13 mouse cellular contexts compared by ENCODE assay signal in the genomic region with DNA sequence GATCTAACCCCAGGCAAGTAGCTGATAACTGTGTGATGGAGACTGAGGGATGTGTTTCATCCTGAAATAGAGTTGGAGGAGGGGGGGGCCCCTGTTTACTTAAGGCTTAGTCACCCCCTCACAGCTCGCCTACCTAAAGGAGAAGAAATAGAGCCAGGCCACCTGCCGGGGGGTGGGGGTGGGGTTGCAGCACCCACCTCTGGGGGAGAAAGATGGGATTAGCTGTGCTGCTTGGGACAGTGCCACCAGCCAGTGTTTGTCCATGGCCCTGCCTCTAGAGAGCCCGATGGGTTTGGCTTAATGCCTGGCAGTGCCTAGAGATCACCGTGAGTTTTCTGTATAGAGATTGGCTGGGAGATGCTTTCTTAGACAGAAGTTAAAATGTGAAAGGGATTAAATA. TPM values are rescaled to one million over a fixed set of nuclear protein-coding genes. Genes with fewer than 3 reads are reported as not detected.
DNase-seq lines count a peak whose midpoint lies in the region; ATAC-seq and TF ChIP-seq lines count a peak whose summit lies in the region.
"Had no signal": no experiment of that assay in that cellular context is flagged by ENCODE, and none has a peak within 500 bp of the region (broad histone marks: within the 10 kb centered on the region; RNA-seq: fewer than 3 reads in every experiment).

No protein-coding gene starts in this region.

- H3K27ac ChIP-seq in heart, embryonic 12.5 days (ENCODE audit: poor library complexity, severe bottlenecking): no peak overlapping the region
- no peak overlapping the region for H3K27ac ChIP-seq in lung, embryonic 14.5 days (ENCODE audit: low read depth)
- no peak overlapping the region for H3K27ac ChIP-seq in embryonic facial prominence, embryonic 13.5 days
- H3K27ac ChIP-seq in neural tube, embryonic 14.5 days (ENCODE audit: low read depth, low read length): no peak overlapping the region
- H3K27ac ChIP-seq: macrophage had no signal

- H3K27me3 ChIP-seq in heart, embryonic 12.5 days (replicated peaks): peaks cover 49% of the 10 kb centered on the region
- 0 out of 2 replicates have a peak, but pooled peaks cover 3% of the 10 kb centered on the region for H3K27me3 ChIP-seq in lung, embryonic 14.5 days (ENCODE audit: insufficient read depth, low read length)
- 0 out of 2 replicates have a peak, but pooled peaks cover under 1% of the 10 kb centered on the region for H3K27me3 ChIP-seq in embryonic facial prominence, embryonic 13.5 days
- H3K27me3 ChIP-seq in neural tube, embryonic 14.5 days (ENCODE audit: control insufficient read depth, insufficient read depth, low read length): no peaks in the 10 kb centered on the region

- peaks cover 21% of the 10 kb centered on the region for H3K4me1 ChIP-seq in heart, embryonic 12.5 days (replicated peaks)
- peaks cover 7% of the 10 kb centered on the region; the same call in 1 of the 2 replicates for H3K4me1 ChIP-seq in lung, embryonic 14.5 days (ENCODE audit: insufficient read depth)
- H3K4me1 ChIP-seq in embryonic facial prominence, embryonic 13.5 days: peaks cover 18% of the 10 kb centered on the region
- 0 out of 2 replicates have a peak, but pooled peaks cover 7% of the 10 kb centered on the region for H3K4me1 ChIP-seq in neural tube, embryonic 14.5 days (ENCODE audit: control insufficient read depth, insufficient read depth, low read length)

- no peak overlapping the region for H3K9ac ChIP-seq in heart, embryonic 12.5 days
- no peak overlapping the region for H3K9ac ChIP-seq in lung, embryonic 14.5 days
- H3K9ac ChIP-seq in embryonic facial prominence, embryonic 13.5 days: peak overlapping the region; percentile 16; the same call in 1 of the 2 replicates
- H3K9ac ChIP-seq in neural tube, embryonic 14.5 days (replicated peaks; ENCODE audit: low read depth, low read length): no peak overlapping the region

- 22% methylated on average over 4 of the region's 4 CpGs for WGBS in heart, embryonic 12.5 days
- 13% methylated on average over 4 of the region's 4 CpGs for WGBS in lung, embryonic 14.5 days
- 23% methylated on average over 4 of the region's 4 CpGs for WGBS in embryonic facial prominence, embryonic 13.5 days
- 36% methylated on average over 4 of the region's 4 CpGs for WGBS in neural tube, embryonic 14.5 days

- no peaks in the 10 kb centered on the region for H3K9me3 ChIP-seq in heart, embryonic 12.5 days (replicated peaks)
- no peaks in the 10 kb centered on the region for H3K9me3 ChIP-seq in lung, embryonic 14.5 days (ENCODE audit: low read depth, low read length)
- H3K9me3 ChIP-seq in embryonic facial prominence, embryonic 13.5 days: no peaks in the 10 kb centered on the region
- no peaks in the 10 kb centered on the region for H3K9me3 ChIP-seq in neural tube, embryonic 14.5 days (ENCODE audit: control insufficient read depth, low read length)

- DNase-seq in heart, adult 18-20 months: no peak
- peak; percentile 50 for DNase-seq in lung, embryonic 14.5 days
- DNase-seq in lung, postnatal 4 days: no peak
- no peak for DNase-seq in ovary, adult 18-20 months (ENCODE audit: low spot score)
- DNase-seq: gastrocnemius, postnatal 10 days; kidney, adult 18-20 months; thymus, postnatal 36 days had no signal

- ATAC-seq in heart, embryonic 12.5 days (ENCODE audit: insufficient number of reproducible peaks, low FRiP score): no peak
- ATAC-seq in lung, embryonic 14.5 days (ENCODE audit: insufficient read depth): 0 out of 2 replicates have a peak, but pooled peaks have one; percentile 37
- no peak for ATAC-seq in embryonic facial prominence, embryonic 13.5 days (ENCODE audit: insufficient number of reproducible peaks, insufficient read depth, low FRiP score, low TSS enrichment, low read depth)
- peak; percentile 31; the same call in 1 of the 2 replicates for ATAC-seq in neural tube, embryonic 14.5 days (ENCODE audit: low read depth)

- peaks cover under 1% of the 10 kb centered on the region; the same call in 1 of the 2 replicates for H3K36me3 ChIP-seq in heart, embryonic 12.5 days
- no peaks in the 10 kb centered on the region for H3K36me3 ChIP-seq in lung, embryonic 14.5 days (ENCODE audit: insufficient read depth)
- no peaks in the 10 kb centered on the region for H3K36me3 ChIP-seq in embryonic facial prominence, embryonic 13.5 days
- no peaks in the 10 kb centered on the region for H3K36me3 ChIP-seq in neural tube, embryonic 14.5 days (ENCODE audit: control insufficient read depth, insufficient read depth, low read length)

- no peak for TF ChIP-seq CTCF in lung, embryonic 14.5 days (IDR thresholded peaks at IDR 0.05; ENCODE audit: low read depth)

- 0 out of 2 replicates have a peak overlapping the region, but pooled peaks have one; percentile 23 for H3K4me2 ChIP-seq in heart, embryonic 12.5 days
- H3K4me2 ChIP-seq in lung, embryonic 14.5 days: 0 out of 2 replicates have a peak overlapping the region, but pooled peaks have one; percentile 18
- H3K4me2 ChIP-seq in embryonic facial prominence, embryonic 13.5 days: peak overlapping the region; percentile 34
- no peak overlapping the region for H3K4me2 ChIP-seq in neural tube, embryonic 14.5 days (ENCODE audit: low read depth, low read length)

- H3K4me3 ChIP-seq in heart, embryonic 12.5 days: no peak overlapping the region
- no peak overlapping the region for H3K4me3 ChIP-seq in lung, embryonic 14.5 days (ENCODE audit: low read depth, low read length)
- no peak overlapping the region for H3K4me3 ChIP-seq in embryonic facial prominence, embryonic 13.5 days
- no peak overlapping the region for H3K4me3 ChIP-seq in neural tube, embryonic 14.5 days (ENCODE audit: low read depth, low read length)

RNA-seq across cellular contexts. Expression of a gene that starts 9.7 kb away (rescaled TPM):
- not detected in 2 replicates for polyA plus RNA-seq in heart, embryonic 12.5 days (2016; fragmentation: Nextera tagmentation; extraction: Ambion mirVana)
- not detected for total RNA-seq in heart, adult 18-20 months (2021)
- not detected in 2 replicates for polyA plus RNA-seq in lung, embryonic 14.5 days (2014; fragmentation: Nextera tagmentation; extraction: Ambion mirVana)
- 0.67 and 2.1 TPM in 2 replicates for polyA plus RNA-seq in embryonic facial prominence, embryonic 13.5 days (2015; fragmentation: Nextera tagmentation; extraction: Ambion mirVana)
- not detected in 2 replicates for polyA plus RNA-seq in neural tube, embryonic 14.5 days (2014; fragmentation: Nextera tagmentation; extraction: Ambion mirVana)
- total RNA-seq: gastrocnemius, postnatal 10 days; layer of hippocampus, adult 8-10 months had no signal
- polyA plus RNA-seq: heart, postnatal 0 days; macrophage had no signal

RNA-seq across cellular contexts. Expression of a gene that starts 11.7 kb away (rescaled TPM):
- polyA plus RNA-seq in heart, embryonic 12.5 days (2016; fragmentation: Nextera tagmentation; extraction: Ambion mirVana): 0.57 and 0.78 TPM in 2 replicates
- 10 to 100 TPM; 16.4 to 18.1 TPM for total RNA-seq in heart, adult 18-20 months (2021)
- polyA plus RNA-seq in lung, embryonic 14.5 days (2014; fragmentation: Nextera tagmentation; extraction: Ambion mirVana): not detected in 2 replicates
- polyA plus RNA-seq in embryonic facial prominence, embryonic 13.5 days (2015; fragmentation: Nextera tagmentation; extraction: Ambion mirVana): 0.70 and 1.3 TPM in 2 replicates
- polyA plus RNA-seq in neural tube, embryonic 14.5 days (2014; fragmentation: Nextera tagmentation; extraction: Ambion mirVana): 0.20 TPM in 1 of 2 replicates, not detected in the other
- polyA plus RNA-seq: macrophage had no signal

RNA-seq across cellular contexts. Expression of a gene that starts 32.9 kb away (rescaled TPM):
- 126 and 131 TPM in 2 replicates for polyA plus RNA-seq in heart, embryonic 12.5 days (2016; fragmentation: Nextera tagmentation; extraction: Ambion mirVana)
- total RNA-seq in heart, adult 18-20 months (2021): 10 to 100 TPM; 13.9 to 14.0 TPM
- 72.7 and 76.3 TPM in 2 replicates for polyA plus RNA-seq in lung, embryonic 14.5 days (2014; fragmentation: Nextera tagmentation; extraction: Ambion mirVana)
- 155 and 171 TPM in 2 replicates for polyA plus RNA-seq in embryonic facial prominence, embryonic 13.5 days (2015; fragmentation: Nextera tagmentation; extraction: Ambion mirVana)
- polyA plus RNA-seq in neural tube, embryonic 14.5 days (2014; fragmentation: Nextera tagmentation; extraction: Ambion mirVana): 69.9 and 115 TPM in 2 replicates

RNA-seq across cellular contexts. Expression of a gene that starts 34.7 kb away (rescaled TPM):
- polyA plus RNA-seq in heart, embryonic 12.5 days (2016; fragmentation: Nextera tagmentation; extraction: Ambion mirVana): 0.06 TPM in 1 of 2 replicates, not detected in the other
- total RNA-seq in heart, adult 18-20 months (2021): under 1 TPM in 1 of 2 experiments, not detected in 1; 0.08 TPM
- polyA plus RNA-seq in lung, embryonic 14.5 days (2014; fragmentation: Nextera tagmentation; extraction: Ambion mirVana): not detected in 2 replicates
- 0.06 TPM in 1 of 2 replicates, not detected in the other for polyA plus RNA-seq in embryonic facial prominence, embryonic 13.5 days (2015; fragmentation: Nextera tagmentation; extraction: Ambion mirVana)
- polyA plus RNA-seq in neural tube, embryonic 14.5 days (2014; fragmentation: Nextera tagmentation; extraction: Ambion mirVana): 0.08 TPM in 1 of 2 replicates, not detected in the other
- polyA plus RNA-seq: macrophage had no signal

Comparison
In these comparisons a context has a peak if more than half of its experiments do, and no peak if none do; other contexts are left out.
1. ATAC-seq: peak in lung, embryonic 14.5 days (single experiment) and neural tube, embryonic 14.5 days (single experiment); none in heart, embryonic 12.5 days (single experiment) and embryonic facial prominence, embryonic 13.5 days (single experiment).